Mouse (Mus musculus) E14TG2a.4 (cell line): ENCODE results near the gene Scin.

Experiments used
- CTCF ChIP-seq: conservative IDR thresholded peaks from 2 replicates; pipeline ENCODE4 v1.5.1; 2014; ENCODE audit warnings: low read length
- NANOG ChIP-seq: IDR thresholded peaks from 2 replicates; pipeline ENCODE4 v1.6.1; 2014; ENCODE audit warnings: borderline replicate concordance, low read length, mixed read lengths
- POU5F1 ChIP-seq: IDR thresholded peaks from 2 replicates; pipeline ENCODE4 v1.6.1; 2014; ENCODE audit warnings: low read length, borderline replicate concordance

DNA sequence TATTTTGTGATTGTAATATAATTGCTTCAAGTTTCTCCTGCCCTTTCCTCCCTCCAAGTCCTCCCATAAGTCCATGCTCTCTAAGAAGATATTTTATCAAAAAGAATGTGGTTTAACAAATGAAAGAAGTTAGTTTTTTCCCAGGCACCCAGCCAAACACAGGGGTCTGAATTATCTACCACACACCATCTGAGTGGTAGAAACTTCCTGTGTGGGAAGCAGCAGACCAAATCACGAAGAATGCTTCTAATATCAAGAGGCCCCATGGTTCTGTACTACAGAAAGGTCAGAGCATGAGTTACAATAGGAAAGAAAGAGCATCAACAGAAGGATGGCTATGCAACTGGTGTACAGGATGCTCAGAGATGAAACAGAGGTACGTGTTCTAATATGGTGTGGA lies 25.9 kb downstream of the Scin start:
- TF ChIP-seq CTCF = no peak
- no peak for TF ChIP-seq NANOG
- TF ChIP-seq POU5F1 = no peak
